Mouse (Mus musculus) cortical plate, adult 2 months (tissue): ENCODE results near the gene D5Ertd579e.

Source experiments
- CTCF ChIP-seq: fragments of 200-500 bp; IDR thresholded peaks from 2 replicates; pipeline ENCODE4 v1.5.1; 2011; ENCODE audit warnings: mild to moderate bottlenecking, control low read depth, low read length; ENCODE audit not compliant: insufficient read depth; ENCODE audit errors: extremely low read depth
- POLR2A ChIP-seq: fragments of 200-500 bp; IDR thresholded peaks from 2 replicates; pipeline ENCODE4 v1.6.1; 2011; ENCODE audit warnings: mild to moderate bottlenecking, low read length, control low read depth; ENCODE audit not compliant: insufficient read depth; ENCODE audit errors: extremely low read depth

- TF ChIP-seq CTCF (no peak), POLR2A (no peak)
These were observed 26.5 kb downstream of the D5Ertd579e start for GRCm38 (mm10) chr5:36669021-36670008.
